Mouse (Mus musculus): ENCODE measurements around the gene Fcho1. TPM values are rescaled to one million over a fixed set of nuclear protein-coding genes. Genes with fewer than 3 reads are reported as not detected.

Fcho1 gene
- total RNA-seq, 2 experiments from 2014 or later = 0.79 to 2.4 TPM

GRCm38 (mm10) chr8:71682832-71683231, 42.7 kb downstream of the Fcho1 start:
- DNase-seq = peak in 1 of 2 experiments; percentile 1

GRCm38 (mm10) chr8:71681369-71681915, 44.1 kb downstream of the Fcho1 start:
- no peak for DNase-seq

GRCm38 (mm10) chr8:71680471-71680870, 45.0 kb downstream of the Fcho1 start:
- peak in 1 of 2 experiments; percentile 9 for DNase-seq

GRCm38 (mm10) chr8:71679550-71680168, 45.9 kb downstream of the Fcho1 start:
- DNase-seq = peak; percentile 56 to 61

DNA sequence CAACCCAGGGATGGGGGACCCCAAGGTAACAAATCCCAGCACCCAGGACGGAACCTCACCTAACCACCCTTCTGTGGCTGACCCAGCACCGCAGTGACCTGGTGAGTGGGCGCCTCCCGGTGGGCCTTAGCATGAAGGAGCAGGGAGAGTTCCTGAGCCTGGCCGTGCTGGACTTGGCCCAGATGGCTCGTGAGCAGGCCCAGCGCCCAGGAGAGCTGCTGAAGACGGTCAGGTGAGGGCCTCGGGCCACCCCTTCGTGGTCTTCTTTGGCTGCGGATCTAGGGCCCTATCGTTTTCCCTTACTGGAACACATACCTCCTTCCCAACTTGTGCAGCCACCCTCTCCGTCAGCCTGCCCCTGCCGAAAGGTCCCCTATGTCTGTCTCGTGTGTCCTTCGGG, 46.4 kb downstream of the Fcho1 start:
- no peak for DNase-seq

DNA sequence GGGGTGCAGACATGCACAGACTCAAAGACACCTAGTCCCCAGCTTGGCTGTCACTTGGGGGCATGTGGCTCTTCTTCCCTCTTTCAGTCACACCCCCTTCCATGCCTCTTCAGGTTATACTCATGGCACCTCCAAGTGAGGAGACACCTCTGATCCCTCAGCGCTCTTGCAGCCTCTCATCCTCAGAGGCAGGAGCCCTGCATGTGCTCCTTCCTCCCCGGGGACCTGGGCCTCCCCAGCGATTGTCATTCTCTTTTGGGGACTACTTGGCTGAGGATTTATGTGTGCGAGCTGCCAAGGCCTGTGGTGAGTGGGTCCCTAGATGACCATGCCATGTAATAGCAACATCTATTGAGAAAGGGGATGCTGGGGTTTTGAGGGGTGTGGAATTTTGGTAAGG, 47.3 kb downstream of the Fcho1 start:
- no peak for DNase-seq

- peak; percentile 51 to 72 for DNase-seq
Measured at GRCm38 (mm10) chr8:71677555-71677954, 48.0 kb downstream of the Fcho1 start.

- peak in 1 of 2 experiments; percentile 41 for DNase-seq
Measured at GRCm38 (mm10) chr8:71676803-71677202, 48.7 kb downstream of the Fcho1 start.

- peak; percentile 74 to 79 for DNase-seq
Measured at GRCm38 (mm10) chr8:71676020-71676741, 49.3 kb downstream of the Fcho1 start, which contains the start of gene Jak3. TSS of gene Jak3 (plus strand) at chr8:71676296.

DNA sequence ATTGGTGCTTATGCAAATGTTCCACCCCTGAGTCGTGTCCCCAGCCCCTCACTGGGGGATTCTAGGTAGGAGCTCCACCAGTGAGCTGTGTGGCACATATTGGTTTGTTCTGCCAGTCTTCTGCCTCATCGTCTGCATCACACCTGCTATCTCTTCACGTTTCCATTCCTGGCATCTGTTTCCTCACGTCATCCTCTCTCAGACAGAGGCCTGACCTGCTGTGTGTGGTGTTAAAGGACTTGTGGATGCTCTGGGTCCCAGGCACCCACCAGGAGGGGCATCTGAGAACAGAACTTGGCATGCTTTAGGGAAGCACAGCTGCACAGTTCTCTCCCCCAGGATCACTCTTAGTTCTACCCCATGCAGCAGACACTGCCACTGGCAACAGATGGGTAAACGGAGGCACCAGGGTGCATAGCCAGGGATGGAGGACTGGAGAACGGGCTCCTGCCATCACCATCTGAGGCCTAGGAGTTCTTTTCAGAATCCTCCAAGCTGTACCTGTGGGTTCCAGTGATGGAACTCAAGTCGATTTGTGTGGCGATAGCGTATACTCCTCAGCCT, 50.0 kb downstream of the Fcho1 start:
- no peak for DNase-seq

GRCm38 (mm10) chr8:71674071-71674470, 51.4 kb downstream of the Fcho1 start:
- DNase-seq = no peak

DNA sequence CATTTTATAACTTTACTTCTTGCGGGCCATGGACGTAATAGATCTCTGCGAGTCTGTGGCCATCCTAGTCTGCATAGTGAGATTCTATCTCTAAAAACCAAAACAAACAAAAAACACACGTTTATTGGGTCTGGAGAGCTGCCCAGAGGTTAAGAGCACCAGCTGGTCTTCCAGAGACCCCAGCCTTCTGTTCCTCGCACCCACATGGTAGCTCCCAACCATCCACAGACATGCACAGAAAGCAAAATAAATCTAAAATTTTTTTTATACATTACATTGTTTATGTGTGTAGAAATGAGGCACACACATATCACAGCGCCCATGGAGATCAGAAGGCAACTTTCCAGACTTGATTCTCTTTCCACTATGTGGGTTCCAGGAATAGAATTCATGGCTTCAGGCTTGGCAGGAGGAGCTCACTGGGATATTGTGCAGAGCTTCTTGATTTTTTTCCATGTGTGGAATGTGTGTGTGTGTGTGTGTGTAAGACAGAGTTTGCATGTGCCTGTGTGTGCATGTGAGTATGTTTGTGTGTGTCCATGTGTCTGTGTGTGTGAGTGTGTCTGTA, 53.3 kb downstream of the Fcho1 start:
- no peak for DNase-seq

- peak; percentile 88 to 92 for DNase-seq
Measured at GRCm38 (mm10) chr8:71671549-71671965, 54.0 kb downstream of the Fcho1 start, which contains the start of gene Unc13a. TSS of gene Unc13a (minus strand) at chr8:71671757.

- no peak for DNase-seq
Measured at GRCm38 (mm10) chr8:71670621-71671548, 54.6 kb downstream of the Fcho1 start.

DNA sequence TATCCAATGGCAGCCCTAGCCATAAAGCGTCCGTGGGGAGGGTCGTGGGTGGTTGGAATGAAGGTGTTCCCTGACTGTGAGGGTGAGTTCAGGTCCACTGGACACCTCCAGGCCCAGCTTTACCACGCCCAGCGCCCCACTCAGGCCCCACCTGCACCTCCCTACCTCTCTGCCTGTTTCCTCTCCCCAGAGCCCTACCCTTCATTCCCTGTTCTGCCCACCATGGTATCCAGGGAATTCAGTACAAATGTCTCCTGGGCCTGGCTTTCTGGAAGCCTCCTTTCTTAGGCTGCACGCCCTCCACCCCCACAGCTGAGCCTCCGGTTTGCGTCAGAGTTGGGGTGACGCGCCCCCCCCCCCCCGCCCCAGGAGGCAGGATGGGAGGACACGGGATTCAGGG, 55.3 kb downstream of the Fcho1 start:
- DNase-seq = no peak

- DNase-seq = peak; percentile 51 to 59
Measured at GRCm38 (mm10) chr8:71668220-71668975, 57.1 kb downstream of the Fcho1 start.

DNA sequence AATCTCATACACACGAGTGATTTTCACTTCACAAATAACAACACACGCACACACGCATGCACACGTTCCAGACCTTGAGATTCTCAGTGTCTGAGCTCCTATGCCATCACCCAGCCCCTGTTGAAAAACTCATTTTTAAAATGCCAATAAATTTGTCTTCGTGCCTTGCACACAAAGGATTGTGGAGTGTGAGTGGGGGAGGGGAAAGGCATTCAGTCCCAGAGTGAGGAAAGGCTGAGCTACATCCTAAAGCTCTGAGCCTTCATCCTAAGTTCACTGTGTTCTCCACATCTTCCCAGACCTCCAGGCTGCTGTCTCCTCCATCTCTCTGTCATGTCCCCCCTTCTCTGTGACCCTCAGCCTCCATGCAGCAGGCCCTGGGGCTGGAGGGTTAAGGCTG, 58.3 kb downstream of the Fcho1 start:
- DNase-seq = no peak

- DNase-seq = no peak
Measured at GRCm38 (mm10) chr8:71666855-71667254, 58.7 kb downstream of the Fcho1 start.

GRCm38 (mm10) chr8:71665331-71666130, 60.0 kb downstream of the Fcho1 start:
- DNase-seq = no peak

Measured in heart, adult 18-20 months (tissue).